Mouse (Mus musculus) ovary, postnatal 14 days (tissue): ENCODE data around the gene Gal3st4.

Experiments used
- DNase-seq: peaks from one replicate; pipeline ENCODE4 v3.0.0; 2022; ENCODE audit warnings: low spot score

The Gal3st4 gene

DNA sequence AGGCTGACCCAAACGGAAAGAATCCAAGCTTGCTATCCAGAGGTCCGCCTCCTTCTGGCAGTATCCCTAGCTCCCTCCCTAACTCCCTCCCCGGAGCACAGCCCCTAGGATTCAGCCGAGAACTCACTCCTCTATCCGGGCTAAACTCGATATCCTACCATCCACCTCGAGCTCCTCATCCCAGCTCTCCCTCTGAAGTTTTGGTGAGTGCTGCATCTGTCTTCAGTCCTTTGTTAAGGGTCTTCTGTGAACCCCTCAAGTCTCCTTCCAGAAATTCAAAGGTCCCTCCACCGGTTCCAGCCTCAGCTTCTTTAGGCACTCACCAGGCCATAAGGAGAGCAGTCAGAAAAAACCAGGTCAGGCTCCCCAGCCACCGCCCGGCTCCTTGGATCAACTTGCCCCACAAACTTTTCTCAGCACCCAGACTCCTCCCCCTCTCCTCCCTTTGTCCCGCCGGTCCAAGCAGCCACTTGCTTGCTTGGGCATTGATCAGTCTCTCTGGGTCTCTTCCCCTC is at the start of gene Gal3st4:
Gene Gal3st4, minus strand, starts transcription at position 432 of the 515 bp plus-strand sequence.
- DNase-seq: peak; percentile 35

- DNase-seq: no peak
Measured at GRCm38 (mm10) chr5:138312795-138313194, 40.2 kb upstream of the Gal3st4 start.

DNA sequence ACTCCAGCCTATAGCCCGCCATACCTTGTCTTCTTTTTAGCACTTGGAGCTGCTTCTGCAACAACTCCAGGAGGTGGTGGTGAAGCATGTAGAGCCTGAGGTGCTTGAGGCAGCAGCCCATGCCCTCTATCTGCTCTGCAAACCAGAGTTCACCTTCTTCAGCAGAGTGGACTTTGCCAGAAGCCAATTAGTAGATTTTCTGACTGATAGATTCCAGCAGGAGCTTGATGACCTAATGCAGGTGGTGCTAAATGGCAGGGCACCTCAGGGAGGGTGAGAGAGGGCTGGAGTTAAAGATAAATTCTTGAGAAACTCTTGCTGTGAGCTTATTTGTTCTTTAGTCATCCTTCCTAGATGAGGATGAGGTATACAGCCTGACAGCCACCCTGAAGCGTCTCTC is 27.0 kb upstream of the Gal3st4 start:
- DNase-seq: no peak

- no peak for DNase-seq
Measured at GRCm38 (mm10) chr5:138294158-138294557, 21.5 kb upstream of the Gal3st4 start.

- no peak for DNase-seq
Measured at GRCm38 (mm10) chr5:138291638-138292037, 19.0 kb upstream of the Gal3st4 start.

GRCm38 (mm10) chr5:138287861-138288260 is 15.2 kb upstream of the Gal3st4 start:
- no peak for DNase-seq

- no peak for DNase-seq
Measured at GRCm38 (mm10) chr5:138283540-138283939, 10.9 kb upstream of the Gal3st4 start.

- no peak for DNase-seq
Measured at GRCm38 (mm10) chr5:138281798-138282197, 9.2 kb upstream of the Gal3st4 start.

DNA sequence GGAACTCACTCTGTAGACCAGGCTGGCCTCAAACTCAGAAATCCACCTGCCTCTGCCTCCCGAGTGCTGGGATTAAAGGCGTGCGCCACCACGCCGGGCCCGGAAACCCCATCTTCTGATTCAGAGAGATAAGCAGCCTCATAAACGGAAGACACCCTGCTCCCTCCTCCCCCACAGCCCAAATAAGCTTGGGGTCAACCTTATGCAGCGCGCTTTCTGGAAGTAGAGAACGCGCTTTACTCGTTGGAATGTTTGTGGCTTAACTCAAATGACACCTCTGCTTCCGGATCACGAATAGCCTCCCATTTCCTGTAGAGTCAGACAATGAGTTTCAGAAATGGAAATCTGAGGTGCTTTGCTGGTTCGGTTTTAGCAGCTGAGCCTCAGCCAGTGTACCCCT is 8.2 kb upstream of the Gal3st4 start:
- no peak for DNase-seq

GRCm38 (mm10) chr5:138280425-138280768 is 7.8 kb upstream of the Gal3st4 start:
- no peak for DNase-seq

- peak; percentile 72 for DNase-seq
Measured at GRCm38 (mm10) chr5:138279585-138280424, 7.2 kb upstream of the Gal3st4 start, which contains the start of the genes Gm43720, Gpc2 and Stag3. TSS of gene Gm43720 (minus strand) at chr5:138279958. TSS of gene Gpc2 (minus strand) at chr5:138280005. TSS of gene Stag3 (plus strand) at chr5:138280240.

- DNase-seq: no peak
Measured at GRCm38 (mm10) chr5:138277994-138278393, 5.4 kb upstream of the Gal3st4 start.

DNA sequence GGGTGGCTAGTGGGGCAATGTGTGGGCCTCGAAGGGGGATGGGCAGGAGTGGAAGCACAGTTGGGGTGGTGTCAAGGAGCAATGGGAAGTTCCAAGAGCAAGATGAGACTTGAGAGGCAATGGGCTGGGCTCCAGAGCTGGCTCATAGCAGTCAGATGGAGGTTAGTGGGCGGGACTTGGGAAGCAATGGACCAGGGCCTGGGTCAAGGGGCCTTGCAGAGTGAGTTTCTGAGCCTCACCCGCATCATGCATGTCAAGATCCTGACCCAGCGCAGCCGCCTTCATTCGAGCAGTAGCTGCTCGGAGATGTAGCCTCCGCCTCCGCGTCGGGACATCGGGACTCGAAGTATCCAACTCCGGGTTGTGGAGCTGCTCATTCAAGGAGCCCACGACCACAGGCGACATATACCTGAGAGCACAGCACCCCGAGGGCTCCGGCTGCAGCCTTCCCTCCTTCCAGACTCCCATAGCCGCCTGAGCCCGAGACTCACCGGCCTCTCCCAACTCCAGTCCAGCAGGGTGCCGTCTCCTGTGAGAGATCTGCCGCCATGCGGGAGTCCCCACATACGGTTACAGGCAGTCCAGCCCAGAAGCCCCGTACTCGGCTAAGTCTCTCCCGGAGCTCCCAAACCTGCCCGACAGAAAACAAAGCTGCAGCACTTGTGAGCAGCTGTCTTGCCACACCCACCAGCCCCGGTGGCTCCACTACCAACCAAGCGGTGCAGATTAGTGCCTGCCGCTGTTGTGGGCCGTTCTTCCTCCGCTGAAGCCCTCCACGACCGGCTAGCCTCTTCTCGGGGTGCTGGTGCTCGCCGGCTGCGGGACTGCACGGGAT is 2.8 kb upstream of the Gal3st4 start:
- no peak for DNase-seq

DNA sequence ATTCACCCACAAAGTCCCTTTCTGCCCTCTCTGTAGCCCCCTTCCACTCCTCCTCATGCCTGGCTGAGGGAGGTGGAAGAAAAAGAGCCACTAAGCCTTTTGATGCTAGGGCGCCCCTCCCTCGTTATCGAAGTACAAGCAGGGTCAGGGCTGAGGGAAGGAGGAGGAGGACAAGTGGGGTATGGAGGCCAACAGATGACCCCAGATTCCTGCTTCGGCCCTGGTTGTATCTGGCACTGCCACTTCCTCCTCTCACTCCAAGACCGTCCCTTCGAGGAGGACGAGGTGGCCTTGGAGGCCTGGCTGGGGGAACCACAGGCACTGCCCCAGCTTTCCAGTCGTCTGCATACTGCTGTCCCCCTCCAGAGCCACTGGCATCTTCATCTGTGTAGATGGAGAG is 1.5 kb upstream of the Gal3st4 start:
- no peak for DNase-seq

GRCm38 (mm10) chr5:138271232-138271631 is 1.4 kb downstream of the Gal3st4 start:
- no peak for DNase-seq

DNA sequence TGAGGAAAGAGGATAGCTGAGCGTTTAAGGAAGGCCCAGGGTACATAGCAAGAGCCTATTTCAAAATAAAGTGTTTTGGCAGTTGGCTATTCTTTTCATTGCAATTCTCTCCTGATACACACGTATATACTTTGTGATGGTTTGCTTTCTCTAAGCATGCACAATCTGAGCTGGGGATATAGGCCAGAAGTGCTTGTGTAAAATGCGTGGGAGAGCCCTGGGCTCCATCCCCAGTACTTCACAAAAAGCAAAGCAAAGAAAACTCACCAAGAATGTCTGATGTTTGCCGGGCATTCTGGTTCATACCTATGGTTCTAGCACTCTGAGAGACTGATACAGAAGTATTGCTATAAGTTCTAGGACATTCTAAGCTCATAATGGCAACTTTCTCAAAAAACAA is 3.7 kb downstream of the Gal3st4 start:
- DNase-seq: no peak

- DNase-seq: no peak
Measured at GRCm38 (mm10) chr5:138267114-138267513, 5.5 kb downstream of the Gal3st4 start.

DNA sequence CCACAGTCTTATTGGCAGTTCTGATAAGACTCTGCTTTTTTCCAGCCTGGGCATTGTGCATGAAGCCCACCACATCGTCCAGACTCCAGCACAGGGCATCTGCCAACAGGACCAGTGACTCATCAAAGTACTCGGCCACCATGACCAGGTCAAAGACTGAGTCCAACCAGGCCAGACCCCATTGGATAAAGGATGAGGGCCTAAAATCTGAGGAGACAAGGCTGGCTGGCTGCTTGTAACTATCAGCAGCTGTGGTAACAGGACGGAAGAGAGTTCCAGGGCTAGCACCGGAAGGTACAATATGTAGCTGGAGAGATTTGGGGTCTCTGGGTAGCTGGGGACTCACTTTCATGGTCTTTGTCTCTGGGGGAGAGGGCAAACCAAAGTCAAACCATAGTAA is 6.9 kb downstream of the Gal3st4 start:
- DNase-seq: no peak

DNA sequence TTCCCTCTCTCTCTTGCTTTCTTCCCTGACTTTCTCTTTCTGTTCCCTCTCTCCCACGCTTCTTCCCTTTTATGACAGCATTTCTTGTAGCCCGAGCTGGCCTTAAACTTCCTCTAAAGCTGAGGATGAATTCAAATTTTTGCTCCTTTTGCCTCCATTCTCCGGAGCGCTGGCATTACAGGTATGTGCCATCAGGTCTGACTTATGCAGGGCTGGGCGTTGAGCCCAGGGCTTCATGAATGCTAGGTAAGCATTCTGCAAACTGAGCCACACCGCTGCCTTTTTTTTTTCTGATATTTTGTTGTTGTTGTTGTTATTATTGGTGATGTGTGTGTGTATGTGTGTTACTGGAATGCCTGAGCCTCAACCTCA is 8.4 kb downstream of the Gal3st4 start:
- DNase-seq: no peak

- DNase-seq: peak; percentile 86
Measured at GRCm38 (mm10) chr5:138263260-138264206, 9.1 kb downstream of the Gal3st4 start, which contains the start of gene BC037034. TSS of gene BC037034 (minus strand) at chr5:138264033.

- DNase-seq: no peak
Measured at GRCm38 (mm10) chr5:138262582-138263240, 9.9 kb downstream of the Gal3st4 start.
